Mouse (Mus musculus) E14TG2a.4 (cell line): ENCODE measurements around the gene 2310007B03Rik.
A peak's percentile ranks its signal among the peaks of the same experiment; 100 is the strongest.
"Not testable (repeated sequence)": the region's sequence is repeated elsewhere in the genome, so short reads cannot be mapped to it uniquely, and the experiment has no call there.

Source experiments
- H3K27me3 ChIP-seq: 2 replicates; pipeline ENCODE4 v1.6.1; 2014; ENCODE audit warnings: low read length, control low read depth; ENCODE audit not compliant: insufficient read depth
- H3K36me3 ChIP-seq: 2 replicates; pipeline ENCODE4 v1.6.1; 2014; ENCODE audit warnings: low read length, control low read depth; ENCODE audit not compliant: insufficient read depth
- H3K4me1 ChIP-seq: replicated peaks from 2 replicates; pipeline ENCODE4 v1.6.1; 2014; ENCODE audit warnings: low read depth, low read length, control low read depth
- H3K4me3 ChIP-seq: replicated peaks from 2 replicates; pipeline ENCODE4 v1.5.1; 2014; ENCODE audit warnings: mild to moderate bottlenecking, low read length
- H3K9me3 ChIP-seq: 2 replicates; pipeline ENCODE4 v1.6.1; 2014; ENCODE audit warnings: low read length, control low read depth
- CTCF ChIP-seq: conservative IDR thresholded peaks from 2 replicates; pipeline ENCODE4 v1.5.1; 2014; ENCODE audit warnings: low read length
- NANOG ChIP-seq: IDR thresholded peaks from 2 replicates; pipeline ENCODE4 v1.6.1; 2014; ENCODE audit warnings: borderline replicate concordance, low read length, mixed read lengths
- POU5F1 ChIP-seq: IDR thresholded peaks from 2 replicates; pipeline ENCODE4 v1.6.1; 2014; ENCODE audit warnings: low read length, borderline replicate concordance

The 2310007B03Rik gene

GRCm38 (mm10) chr1:93160501-93161133, at the start of gene 2310007B03Rik:
2310007B03Rik (minus strand) TSS chr1:93160948.
- H3K4me3 ChIP-seq, result peak within 1 kb of the TSS; percentile 32; the same call in 1 of the 2 replicates
- peaks cover 35% of the 10 kb centered on the region for H3K27me3 ChIP-seq
- TF ChIP-seq CTCF, result no peak
- no peak for TF ChIP-seq NANOG
- H3K9me3 ChIP-seq, result no peaks in the 10 kb centered on the region
- no peaks in the 10 kb centered on the region for H3K36me3 ChIP-seq
- H3K4me1 ChIP-seq, result peaks cover 21% of the 10 kb centered on the region

DNA sequence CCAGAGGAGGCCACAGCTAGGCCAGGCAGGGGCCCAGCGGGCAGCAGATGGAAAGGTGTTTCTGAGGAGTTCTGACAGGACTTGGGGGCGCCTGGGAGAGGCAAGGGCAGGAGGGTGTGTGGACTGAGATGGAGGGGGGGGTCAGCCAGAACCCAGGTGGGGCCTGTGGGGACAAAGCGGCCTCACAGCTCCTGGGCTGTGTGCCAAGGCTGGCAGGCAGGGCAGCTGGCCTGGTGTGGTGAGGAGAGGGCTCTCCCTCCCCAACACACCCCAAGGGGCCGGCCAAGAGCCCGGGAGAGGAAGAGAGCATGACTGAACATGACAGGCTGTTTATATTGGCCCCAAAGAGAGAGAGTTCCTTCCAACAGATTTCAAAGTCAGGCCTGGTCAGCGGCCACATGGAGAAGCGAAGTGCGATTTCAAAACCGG, 49.5 kb upstream of the 2310007B03Rik start:
- H3K4me3 ChIP-seq, result peak overlapping the region; percentile 57
- H3K4me1 ChIP-seq, result peaks cover 100% of the 10 kb centered on the region
- H3K27me3 ChIP-seq, result 0 out of 2 replicates have a peak, but pooled peaks cover 3% of the 10 kb centered on the region
- TF ChIP-seq POU5F1, result no peak
- TF ChIP-seq CTCF, result no peak
- TF ChIP-seq NANOG, result no peak
- H3K9me3 ChIP-seq, result no peaks in the 10 kb centered on the region
- peaks cover 20% of the 10 kb centered on the region; the same call in 1 of the 2 replicates for H3K36me3 ChIP-seq

GRCm38 (mm10) chr1:93207536-93208064, 46.9 kb upstream of the 2310007B03Rik start:
- H3K27me3 ChIP-seq, result peaks cover 5% of the 10 kb centered on the region; the same call in 1 of the 2 replicates
- H3K4me3 ChIP-seq, result peak overlapping the region; percentile 77

GRCm38 (mm10) chr1:93206277-93206970, 45.7 kb upstream of the 2310007B03Rik start:
- TF ChIP-seq NANOG, result no peak
- TF ChIP-seq POU5F1, result no peak
- no peak for TF ChIP-seq CTCF
- Histone ChIP-seq H3K4me1 (peaks cover 84% of the 10 kb centered on the region), H3K4me3 (peak overlapping the region; percentile 77), H3K9me3 (no peaks in the 10 kb centered on the region), H3K36me3 (peaks cover 9% of the 10 kb centered on the region; the same call in 1 of the 2 replicates), H3K27me3 (peaks cover 5% of the 10 kb centered on the region; the same call in 1 of the 2 replicates)

More at GRCm38 (mm10) chr1:93207536-93208064, 46.9 kb upstream of the 2310007B03Rik start:
- H3K9me3 ChIP-seq, result no peaks in the 10 kb centered on the region
- peaks cover 9% of the 10 kb centered on the region; the same call in 1 of the 2 replicates for H3K36me3 ChIP-seq
- peaks cover 90% of the 10 kb centered on the region for H3K4me1 ChIP-seq
- TF ChIP-seq NANOG (no peak), CTCF (no peak), POU5F1 (no peak)

DNA sequence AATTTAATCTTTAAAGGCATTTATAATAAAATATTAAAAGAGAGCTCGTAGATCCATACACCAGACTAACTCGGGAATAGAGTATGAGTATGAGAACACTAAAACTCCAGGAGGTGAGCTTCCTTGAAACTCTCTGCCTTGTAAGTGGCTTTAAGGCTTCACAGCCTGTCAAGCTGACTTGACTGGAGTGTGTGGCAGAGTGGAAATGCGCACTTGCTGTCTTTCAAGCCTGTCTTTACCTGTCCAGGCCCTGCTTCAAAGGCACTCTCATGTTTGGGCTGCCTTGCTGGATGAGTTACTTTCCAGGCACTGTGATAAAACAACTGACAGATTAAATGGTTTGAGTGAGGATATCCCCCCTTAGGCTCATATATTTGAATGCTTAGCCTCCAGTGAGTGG, 37.2 kb upstream of the 2310007B03Rik start:
- Histone ChIP-seq H3K27me3 (peaks cover 16% of the 10 kb centered on the region), H3K36me3 (no peaks in the 10 kb centered on the region), H3K4me3 (0 out of 2 replicates have a peak overlapping the region, but pooled peaks have one; percentile 3), H3K9me3 (peaks cover 15% of the 10 kb centered on the region), H3K4me1 (peaks cover 74% of the 10 kb centered on the region)
- TF ChIP-seq CTCF, result no peak
- TF ChIP-seq NANOG, result no peak
- TF ChIP-seq POU5F1, result no peak

- Histone ChIP-seq H3K4me1 (peaks cover 79% of the 10 kb centered on the region), H3K27me3 (peaks cover 18% of the 10 kb centered on the region), H3K4me3 (0 out of 2 replicates have a peak overlapping the region, but pooled peaks have one; percentile 17), H3K9me3 (peaks cover 15% of the 10 kb centered on the region)
- H3K36me3 ChIP-seq, result not testable (repeated sequence)
- peak; percentile 5; the same call in 1 of the 2 replicates for TF ChIP-seq NANOG
These were observed 36.7 kb upstream of the 2310007B03Rik start for GRCm38 (mm10) chr1:93197454-93197853.

GRCm38 (mm10) chr1:93194961-93195360, 34.2 kb upstream of the 2310007B03Rik start:
- peaks cover 27% of the 10 kb centered on the region for H3K27me3 ChIP-seq
- peaks cover 15% of the 10 kb centered on the region for H3K9me3 ChIP-seq
- no peak overlapping the region for H3K4me3 ChIP-seq
- no peak; the same call in 1 of the 2 replicates for TF ChIP-seq CTCF
- no peak for TF ChIP-seq NANOG
- no peak for TF ChIP-seq POU5F1
- H3K4me1 ChIP-seq, result peaks cover 87% of the 10 kb centered on the region
- H3K36me3 ChIP-seq, result no peaks in the 10 kb centered on the region

- TF ChIP-seq POU5F1, result no peak
- TF ChIP-seq NANOG, result no peak
- TF ChIP-seq CTCF, result no peak
- peak overlapping the region; percentile 71 for H3K4me3 ChIP-seq
- H3K27me3 ChIP-seq, result peaks cover 57% of the 10 kb centered on the region
- no peaks in the 10 kb centered on the region for H3K36me3 ChIP-seq
- H3K4me1 ChIP-seq, result peaks cover 78% of the 10 kb centered on the region
- peaks cover 3% of the 10 kb centered on the region for H3K9me3 ChIP-seq
These were observed 30.1 kb upstream of the 2310007B03Rik start for GRCm38 (mm10) chr1:93190726-93191305.
